Mouse (Mus musculus) spleen, postnatal 14 days (tissue): ENCODE results near the gene Dmkn.
"Not testable (repeated sequence)": the region's sequence is repeated elsewhere in the genome, so short reads cannot be mapped to it uniquely, and the experiment has no call there.

ENCODE experiments used
- DNase-seq, 2 experiments: peaks; one replicate each; pipeline ENCODE4 v3.0.0; 2021 to 2022; ENCODE audit warnings: low spot score in 2 of 2

The Dmkn gene

GRCm38 (mm10) chr7:30763456-30763855 lies at the start of gene Dmkn:
Dmkn (plus strand) TSS chr7:30763756.
- no peak for DNase-seq

- DNase-seq = peak; percentile 54 to 68
Measured at GRCm38 (mm10) chr7:30717006-30717715, 46.4 kb upstream of the Dmkn start.

DNA sequence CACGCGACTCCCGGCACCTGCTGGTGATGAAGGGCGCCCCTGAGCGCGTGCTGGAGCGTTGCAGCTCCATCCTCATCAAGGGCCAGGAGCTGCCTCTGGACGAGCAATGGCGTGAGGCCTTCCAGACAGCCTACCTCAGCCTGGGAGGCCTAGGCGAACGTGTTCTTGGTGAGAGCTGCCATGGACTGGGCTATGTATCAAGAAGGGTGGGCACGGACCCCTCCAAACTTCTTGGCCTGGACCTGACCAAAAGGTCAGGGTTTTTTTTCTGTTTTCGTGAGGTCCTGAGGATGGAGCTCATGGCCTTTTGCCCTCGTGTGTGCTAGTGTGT lies 45.9 kb upstream of the Dmkn start:
- no peak for DNase-seq

GRCm38 (mm10) chr7:30719669-30720068 lies 43.9 kb upstream of the Dmkn start:
- DNase-seq = no peak

DNA sequence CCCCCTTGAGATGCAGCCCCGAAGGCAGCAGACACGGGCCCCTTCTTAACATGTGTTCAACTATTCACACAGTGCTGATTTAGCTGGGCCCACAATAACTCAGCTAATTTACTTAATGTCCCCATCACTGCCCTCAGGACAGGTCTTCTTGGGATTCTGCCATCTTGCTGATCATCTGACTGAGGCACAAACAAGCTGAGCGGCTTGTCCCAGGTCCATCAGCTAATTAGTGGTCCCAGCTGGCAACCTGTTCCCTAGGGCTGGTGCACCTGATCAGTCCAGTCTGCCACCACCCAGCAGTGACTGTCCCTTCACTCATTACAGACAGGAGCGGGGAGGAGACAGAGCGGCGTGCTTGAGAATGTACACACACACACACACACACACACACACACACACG lies 42.3 kb upstream of the Dmkn start:
- no peak for DNase-seq

DNA sequence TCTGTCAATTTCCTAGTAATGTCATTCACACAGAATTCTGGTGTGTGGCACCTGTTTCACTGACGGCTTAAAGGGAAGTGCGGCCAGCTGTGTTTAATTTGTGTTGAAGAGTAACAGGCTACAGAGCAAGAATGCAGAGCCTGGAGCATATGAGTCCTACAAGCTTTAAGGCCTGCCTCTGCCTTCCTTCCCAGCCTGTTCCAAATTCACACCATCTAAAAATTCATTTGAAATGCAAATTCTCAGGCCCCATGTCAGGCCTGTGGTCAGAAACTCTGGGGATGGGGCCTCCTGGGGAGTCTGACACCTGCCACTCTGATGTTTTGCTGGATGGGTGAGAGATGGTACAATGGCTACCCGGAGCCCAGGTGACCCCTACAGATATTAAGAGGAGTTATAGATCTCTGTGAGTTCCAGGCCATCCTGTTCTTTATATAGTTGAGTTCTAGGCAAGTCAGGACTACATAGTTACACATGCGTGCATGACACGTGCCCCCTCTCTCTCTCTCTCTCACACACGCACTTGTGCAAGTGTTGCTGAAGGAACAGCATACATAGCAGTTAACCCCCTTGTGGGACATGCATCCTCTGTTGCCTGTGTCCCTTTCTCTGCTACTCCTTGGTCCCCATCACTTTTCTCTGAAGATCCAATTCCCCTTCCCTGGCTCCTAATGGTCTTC lies 40.1 kb upstream of the Dmkn start:
- DNase-seq = no peak

DNA sequence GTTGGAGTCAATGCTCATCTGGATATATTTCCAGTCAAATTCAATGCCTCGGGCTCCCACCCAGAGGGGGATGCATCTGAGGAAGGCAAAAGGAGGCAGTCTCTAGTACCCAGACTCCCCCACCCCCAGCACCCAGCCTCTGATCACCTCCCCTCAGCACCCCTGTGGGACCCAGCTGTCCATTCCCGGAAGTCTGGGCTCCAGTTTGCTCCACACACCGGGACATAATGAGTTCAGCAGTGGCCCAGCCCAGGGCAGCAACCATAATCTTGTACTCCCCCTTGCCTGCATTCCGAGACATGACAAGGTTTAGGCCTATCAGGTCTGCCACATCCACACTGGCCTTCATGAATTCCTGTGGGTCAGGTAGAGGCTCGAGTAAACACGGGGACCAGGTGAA lies 35.3 kb upstream of the Dmkn start:
- no peak for DNase-seq

DNA sequence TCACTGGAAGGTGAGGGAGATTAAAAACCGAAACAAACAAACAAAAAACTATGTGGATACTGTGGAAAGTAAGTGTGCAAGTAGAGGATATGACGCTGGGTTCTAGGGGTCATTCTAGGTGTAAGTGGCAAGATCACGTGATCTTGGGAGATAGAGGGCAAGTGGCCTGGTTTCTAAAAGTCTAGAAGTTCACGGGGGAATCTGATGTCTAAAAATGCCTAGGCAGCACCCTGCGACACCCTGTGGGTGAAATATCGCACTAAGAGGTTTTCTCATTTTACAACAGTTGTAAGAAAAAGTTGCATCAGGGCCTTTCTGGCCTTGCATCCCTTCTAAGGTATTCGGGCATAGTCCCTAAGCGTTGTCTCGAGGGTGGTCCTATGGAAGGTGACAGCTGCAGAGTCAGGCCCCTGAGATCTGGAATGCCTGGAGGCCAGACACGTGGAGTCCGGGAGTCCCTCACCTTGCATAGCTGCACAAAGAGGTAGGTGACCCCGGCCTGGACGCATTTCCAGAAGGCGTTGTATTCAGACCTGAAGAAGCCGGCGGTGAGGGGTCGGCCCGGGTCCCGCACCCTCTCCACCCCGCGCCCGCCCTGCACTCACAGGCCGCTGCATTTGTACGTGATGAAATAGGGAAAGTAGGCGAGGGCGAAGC lies 34.7 kb upstream of the Dmkn start:
- peak in 1 of 2 experiments; percentile 12 for DNase-seq

DNA sequence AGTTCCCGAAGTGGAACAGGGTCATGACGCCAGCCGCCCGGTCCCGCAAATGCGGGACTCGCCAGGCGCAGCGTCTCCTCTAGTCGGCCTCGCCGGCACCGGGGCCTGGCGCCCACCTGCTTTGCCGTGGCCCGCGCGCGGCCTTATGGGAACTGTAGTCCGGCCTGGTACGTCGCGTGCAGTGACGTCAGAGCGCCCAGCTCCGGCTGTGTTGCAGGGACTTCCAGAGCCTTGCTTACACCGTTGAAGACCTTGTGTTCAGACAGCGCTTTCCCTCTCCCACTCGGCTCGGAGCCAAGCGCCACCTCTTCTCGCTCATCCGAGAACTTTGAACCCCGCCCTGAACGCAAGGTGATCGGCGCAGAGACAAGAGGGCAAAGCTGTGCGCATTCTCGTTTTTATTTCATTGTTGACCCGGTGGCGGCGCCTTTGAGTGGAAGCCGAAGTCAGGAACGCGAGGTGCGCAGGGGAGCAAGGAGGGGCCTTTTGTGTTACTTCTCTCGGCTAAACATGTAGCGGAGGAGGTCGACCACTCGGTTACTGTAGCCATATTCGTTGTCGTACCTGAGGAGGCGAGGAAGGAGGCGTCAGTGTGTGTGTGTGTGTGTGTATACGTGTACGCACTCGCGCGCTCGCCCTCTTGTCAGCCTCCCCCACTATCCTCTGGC lies 34.0 kb upstream of the Dmkn start, which contains the start of gene Tmem147:
Tmem147 (minus strand) TSS at position 145 of the 668 bp plus-strand sequence.
- DNase-seq = peak; percentile 87 to 95

DNA sequence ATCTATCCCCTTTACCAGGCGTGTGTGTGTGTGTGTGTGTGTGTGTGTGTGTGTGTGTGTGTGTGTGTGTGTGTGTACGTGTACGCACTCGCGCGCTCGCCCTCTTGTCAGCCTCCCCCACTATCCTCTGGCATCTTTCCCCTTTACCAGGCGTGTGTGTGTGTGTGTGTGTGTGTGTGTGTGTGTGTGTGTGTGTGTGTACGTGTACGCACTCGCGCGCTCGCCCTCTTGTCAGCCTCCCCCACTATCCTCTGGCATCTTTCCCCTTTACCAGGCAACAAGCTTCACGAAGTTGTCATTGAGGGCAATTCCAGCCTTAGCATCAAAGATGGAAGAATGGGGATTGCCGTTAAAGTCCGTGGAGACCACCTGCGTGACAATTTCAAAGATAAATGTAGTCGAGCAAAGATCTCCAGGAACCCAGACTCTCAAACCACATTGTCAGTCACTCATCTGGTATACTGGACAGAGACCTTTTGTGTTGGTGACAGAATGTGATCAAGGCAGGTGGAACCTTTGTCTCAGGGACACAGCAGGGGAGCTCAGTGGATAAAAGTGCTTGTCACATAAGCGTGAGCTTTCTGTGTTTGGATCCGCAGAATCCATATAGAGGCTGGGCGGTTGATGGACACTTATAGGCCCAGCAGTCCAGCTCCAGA lies 33.4 kb upstream of the Dmkn start:
- not testable (repeated sequence) for DNase-seq

GRCm38 (mm10) chr7:30736211-30736610 lies 27.3 kb upstream of the Dmkn start:
- no peak for DNase-seq

GRCm38 (mm10) chr7:30742570-30742969 lies 21.0 kb upstream of the Dmkn start:
- peak in 1 of 2 experiments; percentile 17 for DNase-seq

GRCm38 (mm10) chr7:30743617-30744016 lies 19.9 kb upstream of the Dmkn start, which contains the start of gene Gapdhs:
Gapdhs (minus strand) TSS chr7:30743681.
- DNase-seq = not testable (repeated sequence)

DNA sequence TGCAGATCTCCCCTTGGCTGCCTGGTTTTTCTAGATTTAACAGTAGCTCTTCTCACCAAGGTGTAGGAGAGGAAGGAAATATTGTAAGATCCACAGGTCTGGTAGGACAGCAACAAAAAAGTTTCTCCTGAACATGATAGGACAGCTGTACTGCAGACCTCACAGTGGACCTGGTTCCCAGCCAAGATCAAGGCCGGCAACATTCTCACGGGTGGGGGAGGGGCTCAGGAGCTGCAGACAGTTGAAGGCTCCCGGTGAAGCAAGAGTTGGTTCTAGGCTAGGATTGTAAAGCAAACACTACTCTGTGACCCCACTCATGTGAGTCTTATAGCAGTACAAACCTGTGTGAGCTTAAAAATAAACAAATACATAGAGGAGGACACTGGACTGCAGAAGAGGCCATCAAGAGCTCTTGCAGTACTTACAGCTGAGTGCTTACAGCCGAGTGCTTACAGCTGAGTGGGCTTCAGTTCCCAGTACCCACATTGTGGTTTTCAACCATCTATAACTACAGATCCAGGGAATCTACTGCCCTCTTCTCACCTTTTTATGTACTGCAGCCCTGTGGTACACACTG lies 19.4 kb upstream of the Dmkn start:
- DNase-seq = no peak

GRCm38 (mm10) chr7:30747525-30748204 lies 15.9 kb upstream of the Dmkn start:
- no peak for DNase-seq

GRCm38 (mm10) chr7:30749824-30750606 lies 13.5 kb upstream of the Dmkn start:
- no peak for DNase-seq

DNA sequence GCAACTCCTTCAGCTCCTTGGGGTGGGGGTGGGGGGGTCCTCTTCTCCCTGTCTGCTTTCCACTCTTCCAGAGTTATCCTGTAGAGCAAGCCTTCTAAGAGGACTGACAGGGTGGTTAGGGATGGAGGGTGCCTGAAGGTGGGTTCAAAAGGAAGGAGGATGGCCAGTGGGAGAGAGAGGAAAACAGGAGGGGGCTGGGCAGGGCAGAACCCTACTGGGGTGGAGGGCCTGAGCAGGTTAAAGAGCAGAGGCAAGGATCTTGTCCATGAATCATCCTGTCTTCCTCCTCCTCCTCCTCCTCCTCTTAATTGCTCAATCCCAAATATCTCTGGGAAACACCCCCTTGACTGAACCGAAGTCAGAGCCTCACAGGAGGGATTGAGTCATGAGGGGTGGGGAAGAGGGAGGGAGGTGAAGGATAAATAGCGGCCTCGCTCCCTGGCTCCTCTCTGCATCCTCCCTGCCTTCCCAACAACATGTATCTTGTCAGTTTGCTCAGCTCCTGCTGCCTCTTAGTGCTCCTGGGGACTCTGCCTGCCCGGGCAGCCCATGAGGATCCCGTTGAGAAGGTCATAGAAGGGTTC lies 12.4 kb upstream of the Dmkn start, which contains the start of gene Sbsn:
Sbsn (plus strand) TSS at position 386 of the 584 bp plus-strand sequence.
- DNase-seq = no peak

GRCm38 (mm10) chr7:30757001-30757400 lies 6.6 kb upstream of the Dmkn start:
- no peak for DNase-seq

- DNase-seq = peak in 1 of 2 experiments; percentile 24
Measured at GRCm38 (mm10) chr7:30758853-30759252, 4.7 kb upstream of the Dmkn start.
